Mouse (Mus musculus): Measurements from ENCODE around the gene Ppa2.

GRCm38 (mm10) chr3:133314475-133314874, 4.6 kb downstream of the Ppa2 start:
- TF ChIP-seq CTCF (IDR thresholded peaks at IDR 0.05; ENCODE audit: extremely low read depth, insufficient read length, insufficient replicate concordance, low read depth, low read length) (peak; percentile 91; the same call in 1 of the 2 replicates), POLR2A (IDR thresholded peaks at IDR 0.05; ENCODE audit: low read depth, low read length) (no peak)

Measured in small intestine, adult 2 months (tissue).